Mouse (Mus musculus) lung, postnatal 14 days (tissue): ENCODE measurements around the gene Map2k4.

Source experiments
- DNase-seq: peaks from one replicate; pipeline ENCODE4 v3.0.0; 2021

Map2k4 gene

DNA sequence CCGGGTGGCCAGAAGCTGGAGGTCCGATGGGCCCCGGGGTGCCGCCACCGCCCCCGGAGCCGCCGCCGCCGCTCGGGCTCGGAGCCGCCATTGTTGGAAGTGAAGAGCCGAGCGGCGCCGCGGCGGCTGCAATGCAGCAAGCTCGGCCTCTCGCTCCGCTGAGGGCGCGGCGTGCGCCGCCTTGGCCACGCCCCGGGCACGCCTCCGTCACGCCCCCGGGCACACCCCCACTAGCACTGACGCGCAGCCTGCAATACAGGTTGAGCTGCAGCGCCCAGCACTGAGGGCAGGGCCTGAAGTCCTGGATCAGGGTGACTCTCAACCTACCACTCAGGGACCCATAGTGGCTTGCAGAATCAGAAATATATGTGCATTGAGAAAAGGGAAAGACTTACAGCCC is at the start of gene Map2k4:
Gene Map2k4, minus strand, starts transcription at position 144 of the 400 bp plus-strand sequence.
- DNase-seq: peak; percentile 94

DNA sequence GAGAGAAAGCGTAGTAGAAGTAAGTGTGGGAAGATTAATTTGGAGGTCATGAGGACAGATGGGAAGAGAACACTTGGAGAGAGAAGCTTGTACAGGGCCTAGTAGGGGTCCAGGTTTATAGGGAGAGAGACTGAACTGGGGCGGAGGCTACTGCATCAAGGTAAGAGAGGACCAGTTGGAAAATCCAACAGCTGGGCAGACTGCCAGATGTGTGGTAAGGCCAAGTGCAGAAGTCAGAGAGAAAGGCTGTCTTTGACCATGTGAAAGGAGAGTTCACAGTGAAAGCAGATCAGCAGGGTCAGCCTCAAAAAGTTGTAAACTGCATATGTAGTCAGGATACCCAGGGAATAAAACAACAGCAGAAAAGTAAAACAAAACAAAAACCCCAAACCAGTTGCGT is 36.5 kb upstream of the Map2k4 start:
- no peak for DNase-seq

DNA sequence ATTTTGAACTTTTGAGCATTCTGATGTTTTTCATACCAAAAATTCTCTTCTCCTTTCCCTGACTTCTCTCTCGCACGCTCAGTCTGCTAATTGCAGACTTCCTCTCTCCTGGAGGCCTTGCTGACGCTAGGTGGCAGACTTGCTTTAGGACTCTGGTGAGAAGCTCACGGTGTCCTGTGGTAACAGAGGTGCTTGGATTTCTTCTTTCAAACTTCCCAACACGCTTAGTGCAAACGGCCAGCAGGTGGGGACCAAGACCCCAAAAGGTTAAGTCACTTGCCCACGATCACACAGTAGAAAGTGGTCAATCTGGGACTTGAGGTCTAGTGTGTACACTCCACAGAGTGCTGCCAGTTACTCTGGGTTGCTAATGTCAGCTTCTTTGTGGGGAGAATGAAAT is 32.8 kb upstream of the Map2k4 start:
- peak; percentile 78 for DNase-seq

DNA sequence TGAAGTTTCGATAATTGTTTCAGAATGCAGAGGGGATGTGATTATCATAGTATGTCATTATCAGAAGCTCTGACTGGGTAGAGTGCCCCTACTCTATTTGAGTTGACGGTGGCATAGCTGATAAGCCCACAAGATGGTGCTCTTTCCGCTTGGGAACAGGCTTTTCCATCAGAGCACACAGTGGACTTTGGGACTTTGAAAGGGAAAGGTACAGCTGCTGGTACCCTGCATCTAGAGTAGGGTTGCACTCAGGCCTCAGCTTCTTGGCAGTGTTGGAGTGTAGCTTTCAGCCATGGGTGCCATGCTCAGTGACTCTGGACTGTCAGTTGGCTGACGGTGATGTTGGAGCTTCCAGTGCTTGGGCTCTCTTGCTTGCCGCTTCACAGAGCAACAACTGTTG is 32.2 kb upstream of the Map2k4 start:
- no peak for DNase-seq

DNA sequence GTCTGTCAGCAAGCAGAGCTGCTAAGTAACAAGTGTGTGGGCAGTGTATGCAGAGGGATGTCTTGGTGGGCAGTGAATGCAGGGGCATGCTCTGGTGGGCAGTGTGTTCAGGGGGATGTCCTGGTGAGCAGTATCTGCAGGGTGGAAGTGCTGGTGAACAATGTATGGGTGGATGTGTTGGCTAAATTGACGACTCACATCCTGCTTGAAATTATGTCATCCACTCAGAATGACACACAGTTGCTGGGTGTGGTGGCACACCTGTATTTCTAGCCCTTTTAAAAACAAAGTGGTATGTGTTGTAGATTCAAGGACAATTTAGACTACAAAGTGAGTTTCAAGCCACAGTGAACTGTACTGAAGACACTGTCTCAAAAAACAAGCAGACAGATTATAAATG is 30.1 kb upstream of the Map2k4 start:
- no peak for DNase-seq

DNA sequence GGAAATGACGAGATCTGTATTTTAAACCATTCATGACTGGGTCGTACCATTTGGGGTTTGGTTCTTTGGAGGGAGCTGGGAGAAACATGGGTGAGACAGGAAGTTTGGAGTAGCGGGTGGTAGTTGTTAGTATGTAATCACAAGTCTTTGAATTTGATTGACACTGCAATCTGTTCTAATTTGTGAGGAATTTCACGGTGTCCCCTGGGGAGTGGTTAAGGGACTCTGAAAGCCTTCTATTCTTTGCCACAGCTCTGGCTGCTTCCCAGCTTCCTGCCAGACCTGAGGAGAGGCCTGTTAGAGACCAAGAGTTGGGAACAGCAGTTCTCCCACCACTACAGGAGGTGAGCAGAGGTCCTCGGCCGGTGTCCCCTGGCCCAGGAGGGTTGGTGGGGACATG is 28.1 kb upstream of the Map2k4 start:
- no peak for DNase-seq

DNA sequence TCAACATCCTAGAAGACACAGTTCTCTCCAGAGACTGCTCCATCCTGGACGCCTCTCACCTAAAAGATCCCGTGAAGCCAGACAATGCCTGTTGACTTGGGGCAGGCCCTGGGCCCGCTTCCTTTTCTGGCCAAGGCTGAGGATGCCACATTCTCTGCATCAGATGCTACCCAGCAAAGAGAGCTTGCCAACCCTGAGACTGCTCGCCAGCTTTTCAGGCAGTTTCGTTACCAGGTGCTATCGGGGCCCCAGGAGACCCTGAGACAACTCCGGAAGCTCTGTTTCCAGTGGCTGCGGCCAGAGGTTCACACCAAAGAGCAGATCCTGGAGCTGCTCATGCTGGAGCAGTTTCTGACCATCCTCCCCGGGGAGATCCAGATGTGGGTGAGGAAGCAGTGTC is 26.3 kb upstream of the Map2k4 start:
- DNase-seq: no peak

DNA sequence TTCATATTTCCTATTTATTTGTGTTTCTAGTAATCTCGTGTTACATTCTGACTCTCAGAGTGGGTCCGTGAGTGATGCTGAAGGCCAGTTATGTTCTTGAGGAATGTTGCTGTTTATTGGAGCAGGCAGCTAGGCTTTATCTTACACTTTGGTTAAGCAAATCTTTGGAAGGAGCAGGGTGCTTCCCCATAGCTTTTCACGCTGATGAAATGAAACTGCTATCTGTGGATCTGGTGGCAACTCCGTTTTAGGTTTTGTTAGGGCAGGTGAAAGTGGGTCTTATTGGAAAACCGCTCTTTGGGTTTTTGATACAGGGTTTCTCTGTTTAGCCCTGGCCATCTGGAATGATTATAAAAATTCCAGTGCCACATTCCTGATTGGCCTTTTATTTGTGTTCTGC is 24.0 kb upstream of the Map2k4 start:
- no peak for DNase-seq

DNA sequence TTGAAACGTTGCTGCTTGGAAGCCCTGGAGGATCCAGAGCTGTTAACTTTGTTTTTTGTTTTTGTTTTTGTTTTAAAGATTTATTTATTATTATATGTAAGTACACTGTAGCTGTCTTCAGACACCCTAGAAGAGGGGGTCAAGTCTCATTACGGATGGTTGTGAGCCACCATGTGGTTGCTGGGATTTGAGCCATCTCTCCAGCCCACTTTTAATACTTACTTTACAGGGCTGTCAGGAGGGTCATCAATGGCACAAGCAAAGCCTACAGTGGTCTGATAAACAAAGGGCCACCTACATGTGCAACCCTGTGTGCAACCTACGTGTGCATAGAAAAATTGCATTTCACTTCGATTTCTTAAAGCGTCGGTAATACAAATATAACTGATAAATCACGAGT is 19.5 kb upstream of the Map2k4 start:
- no peak for DNase-seq

DNA sequence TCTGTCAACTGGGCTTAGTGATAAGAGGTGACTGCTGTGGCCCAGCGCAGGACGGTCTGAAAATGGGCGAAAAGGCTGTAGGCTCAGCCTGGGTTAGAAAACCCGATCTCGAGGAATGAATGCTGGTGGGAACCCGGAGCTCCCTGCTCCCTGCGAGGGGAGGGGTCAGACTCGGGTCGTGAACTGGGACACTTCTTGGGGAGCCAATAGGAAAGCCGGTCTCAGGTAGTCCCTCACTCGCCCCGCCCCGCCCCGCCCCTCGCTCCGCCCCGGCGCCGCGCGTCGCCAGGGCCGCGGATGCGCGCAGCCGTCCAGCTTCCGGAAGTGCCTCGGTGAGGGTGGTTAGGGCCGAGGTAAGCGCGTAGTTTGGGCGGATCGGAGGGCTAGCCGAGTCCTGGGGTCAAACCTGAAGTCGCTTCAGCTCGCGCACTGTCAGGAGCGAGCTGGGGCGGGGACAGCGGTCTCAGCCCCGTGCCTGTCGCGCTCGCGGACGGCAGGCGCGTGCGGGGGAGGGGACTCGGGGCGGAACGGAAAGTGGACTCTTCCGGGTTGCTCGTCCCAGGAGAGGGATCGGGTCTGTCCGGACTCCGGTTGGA is 18.9 kb upstream of the Map2k4 start, which contains the start of gene Zkscan6:
Gene Zkscan6, plus strand, starts transcription at position 267 of the 596 bp plus-strand sequence.
- peak; percentile 86 for DNase-seq

DNA sequence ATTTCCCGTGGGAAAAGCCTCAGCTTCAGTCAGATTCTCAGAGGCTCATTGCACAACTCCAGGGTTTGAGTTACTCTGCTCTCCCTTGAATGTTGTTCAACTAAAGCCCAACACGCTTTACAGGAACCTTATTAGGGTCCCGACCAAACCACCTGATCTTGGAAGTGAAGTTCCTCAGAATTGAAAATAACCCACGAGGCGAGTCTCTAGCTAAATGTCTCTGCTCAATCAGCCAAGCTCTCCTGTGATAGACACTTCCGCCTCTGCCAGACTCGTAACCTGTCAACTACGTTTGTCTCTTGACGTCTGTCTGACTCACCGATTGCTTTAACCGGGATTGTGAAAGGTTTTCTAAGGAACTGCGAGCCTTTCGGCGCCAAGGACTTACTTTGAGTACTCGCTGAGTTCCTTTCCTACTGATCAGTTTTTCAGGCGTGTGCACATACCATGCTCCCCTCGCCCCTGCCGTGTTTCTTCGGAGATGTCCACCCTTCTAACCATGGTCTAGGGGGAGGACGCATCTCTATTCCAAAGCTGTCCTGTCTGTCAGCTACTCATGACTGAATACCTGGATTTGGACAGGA is 18.3 kb upstream of the Map2k4 start:
- DNase-seq: peak; percentile 63

DNA sequence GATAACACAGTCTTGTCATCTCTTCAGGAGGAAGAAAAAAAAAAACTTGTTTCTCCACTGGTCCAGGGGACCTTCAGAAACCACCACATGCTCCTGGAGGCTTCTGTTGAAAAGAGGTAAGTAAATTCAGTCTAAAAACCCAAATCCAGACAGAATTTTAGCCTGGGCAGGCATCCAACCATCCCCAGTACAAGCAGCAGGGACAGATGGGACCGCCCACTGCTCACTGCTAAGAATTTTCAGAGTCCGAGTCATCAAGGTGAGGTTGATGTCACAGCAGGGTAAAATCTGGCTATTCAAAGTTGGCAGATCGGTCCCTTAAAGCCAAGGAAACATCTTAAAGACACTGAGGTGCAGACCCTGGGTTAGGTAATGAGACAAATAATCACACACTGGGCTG is 13.8 kb upstream of the Map2k4 start:
- DNase-seq: no peak

DNA sequence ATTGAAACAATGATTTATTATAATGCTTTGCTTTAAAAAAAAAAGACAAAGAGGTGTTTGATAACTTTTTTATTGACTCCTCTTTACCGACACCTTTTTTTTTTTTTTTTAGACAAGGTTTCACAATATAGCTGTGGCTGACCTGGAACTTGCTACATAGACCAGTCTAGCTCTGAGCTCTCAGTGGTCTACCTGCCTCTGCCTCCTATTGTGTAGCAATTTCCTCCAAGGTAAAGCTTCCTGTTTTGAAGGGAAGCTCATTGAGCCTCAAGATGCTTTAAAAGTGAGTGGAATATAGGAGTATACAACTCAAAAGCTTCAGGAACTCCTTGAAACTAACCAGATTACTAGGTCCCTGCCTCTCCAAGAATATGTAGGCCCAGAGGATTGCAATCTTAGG is 7.8 kb upstream of the Map2k4 start:
- DNase-seq: no peak

DNA sequence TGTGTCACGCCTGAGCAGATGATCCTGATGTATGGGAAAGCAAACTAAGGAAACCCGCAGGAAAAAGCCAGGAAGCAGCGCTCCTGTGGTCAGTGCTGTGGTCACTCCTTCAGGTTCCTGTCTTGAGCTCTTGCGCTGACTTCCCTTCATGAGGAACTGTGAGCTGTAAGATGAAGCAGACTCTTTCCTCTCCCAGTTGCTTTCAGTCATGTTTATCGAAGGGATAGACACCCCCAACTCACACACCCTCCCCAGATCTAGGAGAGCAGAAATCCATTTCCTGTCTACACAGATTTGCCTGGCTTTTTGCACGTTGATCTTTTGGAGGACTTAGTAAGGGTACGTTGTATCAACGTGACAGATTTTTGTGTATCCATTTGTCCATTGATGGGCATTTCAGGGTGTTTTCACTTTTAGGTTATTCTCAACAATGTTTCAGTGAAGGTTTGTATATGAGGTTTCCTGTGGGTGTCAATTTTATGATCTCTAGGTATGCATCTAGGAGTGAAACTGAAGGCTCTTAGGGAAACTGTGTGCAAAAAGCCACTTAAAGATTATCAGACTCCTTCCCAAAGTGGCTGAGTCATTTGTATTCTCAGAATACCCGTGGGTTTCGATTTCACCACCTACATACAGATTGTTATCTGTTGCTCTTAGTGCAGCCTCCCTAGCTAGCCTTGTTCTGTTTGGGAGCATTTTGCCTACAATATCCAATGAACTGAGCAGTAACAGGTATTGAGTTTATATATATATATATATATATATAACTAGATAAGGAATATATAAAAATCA is 6.5 kb upstream of the Map2k4 start:
- DNase-seq: no peak

DNA sequence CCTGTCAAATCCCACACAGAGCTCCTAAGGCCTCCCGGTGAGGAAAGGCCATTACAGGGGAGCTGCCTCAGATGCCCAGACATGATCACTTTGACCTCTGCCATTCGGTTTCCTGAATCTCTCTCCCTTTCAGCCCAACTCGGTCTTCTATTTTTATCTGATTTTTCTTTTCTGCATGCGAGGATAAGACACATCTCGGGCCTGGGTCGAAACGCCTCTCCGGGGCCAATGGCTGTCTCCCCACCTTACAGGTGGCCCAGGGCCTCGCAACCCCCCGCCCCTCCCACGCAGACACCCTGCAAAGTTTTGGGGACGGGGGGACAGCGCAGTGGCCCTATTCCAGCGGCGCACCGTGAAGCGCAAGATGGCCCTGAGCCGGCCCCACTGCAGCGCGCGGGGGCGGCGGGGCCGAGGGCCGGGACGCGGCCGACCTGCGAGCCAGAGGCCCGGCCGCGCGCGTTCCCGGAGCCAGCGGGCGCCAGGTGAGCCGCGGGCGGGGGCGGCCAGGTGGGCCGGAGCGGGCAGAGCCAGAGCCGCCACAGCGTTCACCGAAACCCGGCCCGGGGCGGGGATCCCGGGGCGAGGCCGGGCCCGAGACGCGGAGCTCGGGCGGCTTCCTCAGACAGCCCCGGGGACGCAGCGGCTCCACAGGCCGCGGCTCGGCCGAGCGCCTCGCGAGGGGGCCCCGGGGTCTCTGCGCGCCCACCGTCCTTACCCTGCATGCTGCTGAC is 511 bp downstream of the Map2k4 start:
- DNase-seq: no peak

DNA sequence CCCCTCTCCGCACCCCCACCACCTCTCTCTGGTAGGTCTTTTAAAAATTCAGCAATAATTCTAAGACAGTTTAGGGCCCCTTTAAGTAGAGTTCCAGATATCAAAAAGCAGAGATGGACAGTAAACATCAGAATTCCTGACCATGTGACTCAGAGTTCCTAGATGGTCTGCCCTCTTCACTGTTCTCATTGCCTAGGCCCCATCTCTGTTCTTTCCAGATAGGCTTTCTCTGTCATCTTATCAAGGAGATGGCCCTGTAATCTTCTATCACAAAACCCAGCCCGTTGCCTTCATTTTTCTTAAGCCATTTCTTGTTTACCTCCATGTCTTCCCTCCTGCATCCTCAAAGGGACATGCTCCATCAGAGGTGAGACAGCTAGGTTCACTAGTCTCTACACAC is 1.9 kb downstream of the Map2k4 start:
- no peak for DNase-seq

DNA sequence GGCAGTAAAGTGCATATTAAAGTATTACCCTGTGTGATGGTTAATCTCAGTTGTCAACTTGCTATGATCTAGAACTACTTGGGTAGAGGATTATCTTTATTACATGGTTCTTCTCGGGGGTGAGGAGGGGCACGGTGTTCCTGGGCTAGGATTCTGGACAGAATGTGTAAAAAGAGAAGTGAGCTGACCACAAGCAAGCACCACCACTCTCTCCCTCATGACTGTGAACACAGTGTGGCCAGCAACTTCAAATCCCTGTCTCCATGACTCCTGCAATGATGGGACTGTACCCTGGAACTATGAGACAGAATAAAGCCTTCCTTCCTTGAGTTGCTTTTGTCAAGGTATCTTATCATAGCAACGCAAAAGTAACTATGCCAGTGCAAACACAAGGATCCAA is 6.5 kb downstream of the Map2k4 start:
- no peak for DNase-seq

DNA sequence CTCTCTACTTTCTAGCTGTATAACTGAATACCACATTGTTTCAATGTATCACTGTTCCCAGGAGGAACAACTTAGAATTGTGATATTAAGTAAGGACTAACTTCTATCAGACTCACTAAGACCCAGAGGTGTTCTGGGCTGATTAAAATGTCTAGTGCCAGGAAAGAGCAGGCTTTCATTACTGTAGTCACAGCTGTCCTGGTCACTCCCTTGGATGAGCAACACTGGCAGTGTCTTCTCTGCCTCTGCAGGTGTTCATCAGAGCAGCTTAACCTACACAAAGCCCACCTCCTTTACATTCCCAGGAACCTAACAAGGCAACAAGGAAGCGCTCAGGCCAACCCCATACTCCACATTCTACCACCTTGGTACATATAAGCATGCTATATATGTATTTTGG is 8.5 kb downstream of the Map2k4 start:
- no peak for DNase-seq

DNA sequence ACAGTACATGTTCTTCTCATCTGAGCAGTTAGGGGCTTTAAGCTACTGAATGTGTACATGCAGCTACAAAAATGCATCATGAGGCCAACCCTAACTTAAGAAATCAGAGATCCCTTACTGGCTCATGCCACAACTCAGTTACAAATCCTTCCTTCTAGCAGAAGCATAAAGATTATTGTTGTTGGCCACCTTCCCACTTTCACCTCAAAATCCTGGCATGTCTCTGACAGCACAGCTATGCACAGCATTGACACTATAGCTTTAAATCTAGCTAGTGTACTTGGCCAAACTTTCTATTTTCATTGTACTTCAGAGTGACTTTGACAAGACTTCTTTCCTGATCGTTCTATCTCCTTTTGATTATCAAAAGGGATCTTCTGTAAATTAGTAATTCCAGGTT is 9.0 kb downstream of the Map2k4 start:
- DNase-seq: no peak

DNA sequence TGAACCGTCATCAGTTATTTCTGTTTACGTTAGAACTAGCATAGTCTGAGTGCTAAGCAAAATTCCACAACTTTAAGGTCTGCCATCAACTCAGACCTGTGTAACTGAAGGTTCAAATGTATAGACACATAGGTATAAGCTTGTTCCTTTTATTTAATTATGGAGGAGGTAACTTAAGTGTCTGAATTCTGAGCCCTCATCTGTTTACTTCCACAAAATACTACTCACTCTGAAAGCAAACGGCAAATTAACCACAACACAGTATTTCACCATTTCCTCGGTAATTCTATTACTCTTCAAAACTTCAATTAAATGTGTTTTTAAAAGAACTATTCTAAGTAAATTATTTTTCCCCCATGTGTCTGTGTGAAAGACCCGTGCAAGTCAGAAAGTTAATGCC is 10.3 kb downstream of the Map2k4 start:
- no peak for DNase-seq

DNA sequence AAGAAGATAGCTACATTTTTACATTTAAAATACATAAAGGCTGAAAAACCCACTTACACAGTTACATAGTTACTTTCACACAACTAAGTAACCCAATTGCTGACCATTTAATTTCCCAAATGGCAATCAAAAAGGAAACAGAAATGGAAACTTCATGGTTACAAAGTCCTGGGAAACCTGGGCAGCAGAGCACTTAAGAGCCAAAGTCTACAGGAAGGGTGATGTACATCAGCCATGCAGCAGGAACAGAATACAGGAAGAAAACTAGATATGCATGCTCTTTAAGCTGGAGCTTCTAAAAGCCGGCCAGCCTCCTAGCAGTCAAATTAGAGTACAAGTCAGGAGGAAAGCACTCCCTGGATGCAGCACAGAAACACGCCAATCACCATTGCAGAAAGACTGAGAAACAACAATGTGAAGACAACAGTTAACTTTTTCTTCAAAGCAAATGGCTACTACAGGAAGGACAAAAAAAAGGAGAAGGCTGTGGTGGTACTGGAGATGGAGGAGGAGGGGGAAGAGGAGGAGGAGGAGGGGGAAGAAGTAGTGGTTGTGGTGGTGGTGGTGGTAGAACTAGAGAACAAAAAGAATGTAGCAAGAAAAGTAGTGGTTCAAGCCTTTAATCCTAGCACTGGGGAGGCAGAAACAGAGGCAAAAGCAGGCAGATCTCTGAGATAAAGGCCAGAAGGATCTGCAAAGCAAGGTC is 11.0 kb downstream of the Map2k4 start:
- DNase-seq: no peak

DNA sequence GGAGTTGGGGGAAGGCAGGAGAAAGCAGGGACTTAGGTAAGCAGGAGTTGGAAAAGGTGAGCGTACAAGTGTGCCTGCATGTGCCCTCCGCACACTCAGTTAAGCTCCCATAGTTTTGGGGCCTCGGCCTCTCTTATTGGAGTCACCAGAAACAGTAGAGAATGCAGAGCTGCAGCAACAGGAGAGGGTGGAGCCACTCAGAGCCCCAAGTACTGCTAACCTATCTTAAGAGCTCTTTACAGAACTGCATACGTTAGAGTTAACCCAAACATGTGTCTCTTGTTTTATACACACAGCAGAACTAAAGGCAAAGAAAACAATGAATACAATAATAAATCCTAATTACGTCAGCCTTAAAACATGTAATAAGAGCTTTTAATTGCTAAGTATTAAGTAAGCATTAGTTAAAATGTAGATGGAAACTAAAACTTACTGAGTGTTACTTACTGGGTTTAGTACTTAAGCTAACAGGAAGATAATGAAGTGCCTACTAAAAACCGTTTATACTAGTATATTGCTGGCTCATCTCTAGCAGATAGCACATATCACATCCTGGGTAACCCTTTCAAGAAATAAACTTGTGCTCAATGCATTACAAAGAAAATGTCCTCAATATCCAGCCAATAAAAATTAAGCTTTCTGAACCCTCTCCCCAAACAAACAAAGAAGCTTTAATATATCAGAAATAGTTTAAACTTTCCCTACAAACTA is 14.0 kb downstream of the Map2k4 start:
- DNase-seq: no peak
